Mouse (Mus musculus) B cell, adult 2 months (primary cell): ENCODE measurements around the gene Psors1c2.

Experiments used
- DNase-seq, 2 experiments: peaks; one replicate each; pipeline ENCODE4 v3.0.0; 2022

Psors1c2 gene

GRCm38 (mm10) chr17:35558216-35558615 is 25.2 kb downstream of the Psors1c2 start:
- no peak for DNase-seq

DNA sequence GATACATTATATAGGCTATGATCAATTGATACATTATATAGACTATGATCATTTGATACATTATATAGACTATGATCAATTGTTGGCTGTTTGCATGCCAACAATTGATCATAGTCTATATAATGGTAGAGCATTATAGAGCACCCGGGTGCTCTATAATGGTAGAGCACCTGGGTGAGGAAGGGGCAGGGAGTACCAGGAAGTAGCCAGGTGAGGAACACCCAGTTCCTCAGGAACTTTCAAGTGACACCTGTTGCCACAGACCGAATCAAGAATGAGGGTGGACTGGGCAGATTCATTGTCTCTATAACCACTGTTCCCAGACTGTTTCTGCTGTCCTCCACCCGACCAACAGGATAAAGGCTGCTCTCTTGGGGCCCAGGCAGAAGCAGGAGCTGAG is 34.1 kb downstream of the Psors1c2 start, which contains the start of gene 2300002M23Rik:
Gene 2300002M23Rik (plus strand): TSS at position 301 of the 400 bp plus-strand sequence.
- no peak for DNase-seq

DNA sequence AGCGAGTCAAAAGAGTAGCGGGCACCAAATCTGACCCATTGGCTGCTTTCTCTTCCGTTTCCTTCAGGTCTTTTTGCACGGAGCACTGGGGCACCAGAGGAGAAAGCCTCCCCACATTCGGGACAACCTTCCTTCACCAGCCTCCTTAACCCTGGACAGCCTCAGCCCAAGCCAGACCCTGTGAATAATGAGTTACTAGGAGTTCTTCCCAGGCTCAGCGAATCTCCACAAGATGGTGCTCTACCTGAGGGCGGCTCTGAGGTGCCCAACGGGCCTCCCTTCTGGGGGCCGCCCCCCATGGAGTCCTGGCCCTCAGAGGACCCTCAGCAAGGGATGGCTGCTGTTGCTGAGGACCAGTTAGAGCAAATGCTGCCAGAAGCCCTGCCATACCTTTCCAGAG is 34.8 kb downstream of the Psors1c2 start:
- no peak for DNase-seq

DNA sequence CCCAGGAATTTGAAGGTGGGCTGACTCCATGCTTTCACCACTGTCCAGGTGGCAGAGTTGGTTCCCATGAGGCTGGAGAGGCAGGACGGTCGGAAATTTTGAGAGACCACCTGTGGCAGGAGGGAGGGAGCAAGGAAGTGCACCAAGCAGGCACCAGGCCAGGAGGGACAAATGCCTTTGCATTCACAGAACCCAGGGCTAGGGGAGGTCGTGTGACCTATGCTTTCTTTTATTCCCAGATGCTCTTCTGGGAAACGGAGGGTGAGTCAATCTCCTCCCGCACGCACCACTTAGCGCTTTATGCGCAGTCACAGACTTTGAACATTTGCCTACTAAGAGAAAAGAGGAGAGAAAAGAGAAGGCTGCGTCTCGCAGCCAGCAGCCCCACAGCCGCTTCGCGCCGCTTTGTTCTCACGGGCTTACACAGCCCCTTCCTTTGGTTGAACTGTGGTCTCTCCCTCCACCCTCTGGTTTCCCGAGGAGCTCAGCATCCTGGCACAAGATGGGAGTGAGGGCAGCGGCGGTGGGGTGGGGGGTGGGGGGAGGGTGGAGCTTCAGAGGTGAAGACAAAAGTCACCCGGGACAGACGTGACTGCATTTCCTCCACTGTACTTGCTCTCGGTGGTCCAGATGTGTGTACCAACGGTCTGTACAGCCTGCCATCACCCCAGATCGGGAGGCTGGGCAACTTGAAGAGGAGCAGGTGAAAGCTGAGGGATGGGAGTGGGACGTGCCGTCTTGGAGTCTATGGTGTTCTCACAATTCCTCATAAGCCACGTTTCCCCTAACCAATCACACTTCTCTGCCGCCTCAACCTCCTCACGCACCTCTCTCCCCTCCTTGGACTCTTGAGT is 36.3 kb downstream of the Psors1c2 start:
- no peak for DNase-seq

DNA sequence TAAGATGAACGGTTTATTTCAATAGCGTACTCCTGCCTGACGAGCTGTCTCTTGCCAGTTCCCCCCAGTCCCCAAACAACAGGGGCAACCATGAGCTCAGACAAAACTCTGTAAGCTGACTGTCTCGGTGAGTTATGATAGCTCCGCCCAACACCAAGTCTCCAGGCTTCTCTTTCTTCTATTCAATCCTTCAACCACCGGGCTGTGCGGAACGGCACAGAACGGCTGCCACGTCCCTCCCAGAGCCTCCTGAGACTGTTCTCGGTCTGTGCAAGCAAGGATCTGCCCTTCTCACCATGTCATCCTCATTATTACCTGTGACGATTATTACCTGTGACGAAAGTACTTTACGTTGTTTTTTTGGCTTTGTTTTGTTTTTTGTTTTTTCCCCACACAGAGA is 37.8 kb downstream of the Psors1c2 start:
- no peak for DNase-seq

DNA sequence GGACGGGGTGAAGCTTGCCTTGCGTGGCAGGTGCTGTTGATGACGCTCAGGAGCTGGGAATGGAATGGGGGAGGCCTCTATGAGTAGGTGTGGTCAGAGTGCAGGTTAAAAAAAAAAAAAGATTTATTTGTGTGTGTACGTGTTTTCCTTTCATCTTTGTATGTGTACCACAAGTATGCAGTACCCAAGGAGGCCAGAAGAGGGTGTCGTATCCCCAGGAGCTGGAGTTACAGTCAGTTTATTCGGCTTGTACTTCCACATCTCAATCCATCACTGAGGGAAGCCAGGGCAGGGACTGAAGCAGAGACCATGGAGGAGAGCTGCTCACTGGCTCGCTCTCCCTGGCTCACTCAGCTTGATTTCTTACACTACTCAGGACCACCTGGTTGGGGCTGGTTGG is 38.5 kb downstream of the Psors1c2 start:
- no peak for DNase-seq

DNA sequence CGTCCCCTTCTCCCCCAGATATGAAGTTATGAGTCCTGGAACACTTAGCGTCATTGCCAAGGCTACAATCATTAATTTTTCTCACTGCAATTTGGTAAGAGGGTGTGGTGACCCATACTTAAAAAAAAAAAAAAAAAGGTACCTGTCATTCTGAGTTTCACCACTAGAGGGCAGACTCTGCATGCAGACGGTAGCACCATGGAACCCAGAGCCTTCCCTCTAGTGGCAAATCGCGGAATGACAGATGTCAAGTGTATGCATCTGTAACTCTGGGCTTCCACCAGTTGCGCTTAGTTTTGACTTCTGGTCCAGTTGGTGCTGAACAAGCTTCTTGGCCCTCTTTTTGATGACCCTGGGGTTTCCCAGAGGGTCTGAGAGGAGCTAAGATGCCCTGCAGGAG is 45.2 kb downstream of the Psors1c2 start:
- DNase-seq: peak; percentile 85 to 86

- DNase-seq: peak; percentile 35 to 40
Measured at GRCm38 (mm10) chr17:35582900-35583299, 49.9 kb downstream of the Psors1c2 start.
